Mouse (Mus musculus) liver (tissue): ENCODE measurements around the gene Maml3.
A peak's percentile ranks its signal among the peaks of the same experiment; 100 is the strongest.

Experiments
- DNase-seq: peaks from one replicate; pipeline ENCODE4 v3.0.0-alpha.2; 2020; ENCODE audit warnings: mixed read lengths

Maml3 gene

GRCm38 (mm10) chr3:51949651-51950050 is 155.2 kb downstream of the Maml3 start:
- DNase-seq, result no peak

GRCm38 (mm10) chr3:51947168-51947567 is 157.7 kb downstream of the Maml3 start:
- DNase-seq, result no peak

- no peak for DNase-seq
Observed at GRCm38 (mm10) chr3:51943642-51944041, 161.2 kb downstream of the Maml3 start.

- no peak for DNase-seq
Observed at GRCm38 (mm10) chr3:51941781-51942180, 163.1 kb downstream of the Maml3 start.

- no peak for DNase-seq
Observed at GRCm38 (mm10) chr3:51939864-51940263, 165.0 kb downstream of the Maml3 start.

- no peak for DNase-seq
Observed at GRCm38 (mm10) chr3:51939054-51939453, 165.8 kb downstream of the Maml3 start.

- no peak for DNase-seq
Observed at GRCm38 (mm10) chr3:51937176-51937575, 167.7 kb downstream of the Maml3 start.

- DNase-seq, result no peak
Observed at GRCm38 (mm10) chr3:51934531-51935485, 170.1 kb downstream of the Maml3 start.

- DNase-seq, result no peak
Observed at GRCm38 (mm10) chr3:51928188-51928587, 176.7 kb downstream of the Maml3 start.

GRCm38 (mm10) chr3:51927591-51927990 is 177.3 kb downstream of the Maml3 start:
- no peak for DNase-seq

GRCm38 (mm10) chr3:51927043-51927442 is 177.8 kb downstream of the Maml3 start:
- no peak for DNase-seq

- no peak for DNase-seq
Observed at GRCm38 (mm10) chr3:51925758-51926157, 179.1 kb downstream of the Maml3 start.

GRCm38 (mm10) chr3:51924636-51925035 is 180.2 kb downstream of the Maml3 start:
- no peak for DNase-seq

- no peak for DNase-seq
Observed at GRCm38 (mm10) chr3:51923800-51924199, 181.1 kb downstream of the Maml3 start.

GRCm38 (mm10) chr3:51916902-51917301 is 188.0 kb downstream of the Maml3 start:
- DNase-seq, result no peak

- peak; percentile 47 for DNase-seq
Observed at GRCm38 (mm10) chr3:51916060-51916870, 188.6 kb downstream of the Maml3 start.

- no peak for DNase-seq
Observed at GRCm38 (mm10) chr3:51915415-51915814, 189.5 kb downstream of the Maml3 start.

GRCm38 (mm10) chr3:51914900-51915299 is 190.0 kb downstream of the Maml3 start:
- DNase-seq, result no peak

GRCm38 (mm10) chr3:51913498-51913897 is 191.4 kb downstream of the Maml3 start:
- DNase-seq, result no peak

GRCm38 (mm10) chr3:51912214-51912613 is 192.7 kb downstream of the Maml3 start:
- no peak for DNase-seq

- DNase-seq, result no peak
Observed at GRCm38 (mm10) chr3:51908437-51908990, 196.4 kb downstream of the Maml3 start.

GRCm38 (mm10) chr3:51907113-51907860 is 197.6 kb downstream of the Maml3 start:
- DNase-seq, result no peak

- no peak for DNase-seq
Observed at GRCm38 (mm10) chr3:51905903-51906302, 199.0 kb downstream of the Maml3 start.
